Mouse (Mus musculus) limb, embryonic 14.5 days (tissue): ENCODE results near the gene Thsd7a. TPM values are rescaled to one million over a fixed set of nuclear protein-coding genes. Genes with fewer than 3 reads are reported as not detected.
A peak's percentile ranks its signal among the peaks of the same experiment; 100 is the strongest.

Source experiments
- ATAC-seq: fragments of 200-750 bp; cut with Nextera tagmentation; 2 replicates; pipeline ENCODE4 v1.8.0; 2017; ENCODE audit warnings: low read depth, moderate number of reproducible peaks, moderate TSS enrichment; ENCODE audit not compliant: low FRiP score
- DNase-seq: peaks from one replicate; pipeline ENCODE4 v3.0.0-alpha.2; 2015; ENCODE audit warnings: low spot score
- H3K27ac ChIP-seq: fragments of 300-500 bp; sonication (generic); replicated peaks from 2 replicates; pipeline ENCODE4 v1.5.1; 2014; ENCODE audit warnings: low read depth, mild to moderate bottlenecking, low read length, moderate library complexity, mixed read lengths
- H3K27me3 ChIP-seq: fragments of 300-500 bp; sonication (generic); 2 replicates; pipeline ENCODE4 v1.6.1; 2014; ENCODE audit warnings: low read length, mixed read lengths; ENCODE audit not compliant: control insufficient read depth, insufficient read depth
- H3K36me3 ChIP-seq: fragments of 300-500 bp; sonication (generic); 2 replicates; pipeline ENCODE4 v1.6.1; 2014; ENCODE audit warnings: mild to moderate bottlenecking, low read length, moderate library complexity, mixed read lengths; ENCODE audit not compliant: control insufficient read depth, insufficient read depth
- H3K4me1 ChIP-seq: fragments of 300-500 bp; sonication (generic); 2 replicates; pipeline ENCODE4 v1.6.1; 2014; ENCODE audit warnings: antibody characterized with exemption, low read length, mixed read lengths; ENCODE audit not compliant: control insufficient read depth, insufficient read depth
- H3K4me2 ChIP-seq: fragments of 300-500 bp; sonication (generic); replicated peaks from 2 replicates; pipeline ENCODE4 v1.6.1; 2014; ENCODE audit warnings: low read depth, mild to moderate bottlenecking, low read length, moderate library complexity; ENCODE audit not compliant: severe bottlenecking
- H3K4me3 ChIP-seq: fragments of 300-500 bp; sonication (generic); replicated peaks from 2 replicates; pipeline ENCODE4 v1.5.1; 2014; ENCODE audit warnings: low read length
- H3K9ac ChIP-seq: fragments of 300-500 bp; sonication (generic); 2 replicates; pipeline ENCODE4 v1.6.1; 2014; ENCODE audit warnings: mild to moderate bottlenecking, low read depth, low read length, moderate library complexity; ENCODE audit not compliant: severe bottlenecking
- H3K9me3 ChIP-seq: fragments of 300-500 bp; sonication (generic); 2 replicates; pipeline ENCODE4 v1.6.1; 2016; ENCODE audit warnings: low read length; ENCODE audit not compliant: control insufficient read depth
- POLR2A ChIP-seq: fragments of 200-500 bp; IDR thresholded peaks from 2 replicates; pipeline ENCODE4 v1.8.0; 2012; ENCODE audit warnings: inconsistent platforms, mild to moderate bottlenecking, moderate library complexity, borderline replicate concordance; ENCODE audit not compliant: insufficient read depth, insufficient read length; ENCODE audit errors: extremely low read depth
- WGBS: fragments of 180-500 bp; shearing (Covaris S2); extraction: QIAGEN DNeasy Blood & Tissue Kit; methylation state at CpG from one replicate; pipeline ENCODE4 v1.1.7; 2014; 5-methylcytosine and 5-hydroxymethylcytosine counted together
- polyA plus RNA-seq, 2 experiments: library from polyadenylated mRNA; depleted of rRNA in 1 of 2; stranded (reverse) in 1 of 2; unstranded in 1 of 2; fragments of >200 nt; fragmentation: Nextera tagmentation in 1 of 2; extraction: Ambion mirVana in 1 of 2; gene quantifications; 2 replicates each; pipeline versions ENCODE4 v1.2.1 to v1.2.3; 2012 to 2014

The Thsd7a gene
- polyA plus RNA-seq, 2 experiments: 3.0 to 5.5 TPM

DNA sequence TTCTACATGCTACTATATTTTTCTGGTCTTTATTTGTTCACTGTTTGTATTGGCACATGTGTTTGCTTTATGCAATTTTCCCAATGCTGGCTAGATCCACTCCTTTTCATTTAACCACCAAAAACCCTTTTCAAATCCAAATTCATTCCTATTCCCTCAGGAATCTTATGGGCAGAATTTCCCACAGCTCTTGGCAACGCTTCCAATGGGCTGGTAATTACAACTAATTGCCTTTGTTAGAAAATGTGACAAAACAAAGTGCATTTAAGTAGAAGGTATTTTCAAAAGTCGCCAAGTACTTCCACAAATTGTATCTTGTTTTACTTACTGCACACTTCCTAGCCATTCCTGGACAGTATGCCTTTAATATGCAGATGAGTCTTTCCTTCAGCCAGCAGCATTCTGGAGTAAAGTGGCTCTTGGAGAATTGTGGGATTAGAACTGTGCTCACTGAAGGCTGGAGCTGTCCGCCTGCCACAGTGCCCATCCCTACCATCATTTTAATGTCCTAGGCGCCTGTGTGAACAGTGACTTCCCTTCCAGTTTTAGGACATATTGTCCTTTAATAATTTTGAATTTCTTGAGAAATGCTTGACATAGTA lies 199.1 kb downstream of the Thsd7a start:
- H3K27ac ChIP-seq: no peak overlapping the region
- WGBS: 61% methylated on average over 4 of the region's 4 CpGs
- no peak overlapping the region for H3K4me3 ChIP-seq
- DNase-seq: no peak
- no peaks in the 10 kb centered on the region for H3K36me3 ChIP-seq
- ATAC-seq: no peak
- H3K4me1 ChIP-seq: peaks cover 3% of the 10 kb centered on the region; the same call in 1 of the 2 replicates
- H3K27me3 ChIP-seq: no peaks in the 10 kb centered on the region
- H3K9ac ChIP-seq: no peak overlapping the region
- H3K9me3 ChIP-seq: no peaks in the 10 kb centered on the region
- H3K4me2 ChIP-seq: no peak overlapping the region
- TF ChIP-seq POLR2A: no peak

GRCm38 (mm10) chr6:12544096-12544495 lies 205.1 kb downstream of the Thsd7a start:
- no peak for ATAC-seq
- Histone ChIP-seq H3K9me3 (no peaks in the 10 kb centered on the region), H3K9ac (no peak overlapping the region), H3K4me1 (no peaks in the 10 kb centered on the region), H3K27me3 (no peaks in the 10 kb centered on the region), H3K4me3 (no peak overlapping the region), H3K4me2 (no peak overlapping the region), H3K27ac (no peak overlapping the region), H3K36me3 (no peaks in the 10 kb centered on the region)
- no peak for DNase-seq
- 42% methylated on average over 5 of the region's 5 CpGs for WGBS
- no peak for TF ChIP-seq POLR2A

GRCm38 (mm10) chr6:12542496-12542895 lies 206.7 kb downstream of the Thsd7a start:
- H3K4me2 ChIP-seq: no peak overlapping the region
- H3K9ac ChIP-seq: no peak overlapping the region
- ATAC-seq (no peak), DNase-seq (no peak)
- no peaks in the 10 kb centered on the region for H3K9me3 ChIP-seq
- no peak for TF ChIP-seq POLR2A
- no peaks in the 10 kb centered on the region for H3K27me3 ChIP-seq
- H3K4me1 ChIP-seq: no peaks in the 10 kb centered on the region
- no peaks in the 10 kb centered on the region for H3K36me3 ChIP-seq
- WGBS: 68% methylated on average over 3 of the region's 3 CpGs
- H3K4me3 ChIP-seq: no peak overlapping the region
- no peak overlapping the region for H3K27ac ChIP-seq

- no peak overlapping the region for H3K9ac ChIP-seq
- H3K4me2 ChIP-seq: no peak overlapping the region
- DNase-seq: peak; percentile 6
- no peak for TF ChIP-seq POLR2A
- peaks cover 3% of the 10 kb centered on the region for H3K4me1 ChIP-seq
- H3K4me3 ChIP-seq: no peak overlapping the region
- H3K27me3 ChIP-seq: no peaks in the 10 kb centered on the region
- no peaks in the 10 kb centered on the region for H3K9me3 ChIP-seq
- H3K36me3 ChIP-seq: no peaks in the 10 kb centered on the region
- H3K27ac ChIP-seq: no peak overlapping the region
- no peak for ATAC-seq
These were observed 230.1 kb downstream of the Thsd7a start for GRCm38 (mm10) chr6:12519121-12519520.

DNA sequence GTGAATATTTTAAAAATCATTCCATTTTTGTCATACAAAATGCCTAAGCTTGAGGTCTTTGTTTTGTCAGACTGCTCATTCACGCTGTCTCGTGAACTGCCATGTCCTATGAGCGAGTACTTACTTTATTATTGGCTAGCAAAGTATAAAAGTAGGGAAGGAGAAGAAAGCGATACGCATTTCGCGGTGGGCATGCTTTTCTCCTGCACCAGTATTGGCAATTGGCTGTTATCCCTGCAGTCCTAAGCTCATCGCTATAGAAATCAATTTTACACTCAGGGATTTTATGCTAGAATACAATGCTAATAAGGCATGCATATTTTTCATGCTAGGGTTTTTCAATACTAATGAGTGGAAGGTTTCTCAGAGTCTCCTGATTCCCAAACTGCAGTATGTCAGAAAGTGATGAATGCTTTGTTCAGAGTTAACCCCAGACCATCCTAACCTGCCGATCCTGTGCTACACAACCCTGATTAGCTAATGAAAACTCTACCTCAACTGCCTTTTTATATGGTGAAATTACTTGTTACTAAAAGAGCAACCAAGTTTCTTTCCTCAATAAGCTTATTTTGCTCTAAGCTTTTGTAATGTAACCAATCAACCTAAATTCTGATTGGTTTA lies 230.8 kb downstream of the Thsd7a start:
- peaks cover 3% of the 10 kb centered on the region for H3K4me1 ChIP-seq
- DNase-seq (no peak), ATAC-seq (no peak)
- H3K9ac ChIP-seq: no peak overlapping the region
- no peak overlapping the region for H3K27ac ChIP-seq
- WGBS: 86% methylated on average over 9 of the region's 9 CpGs
- no peak overlapping the region for H3K4me3 ChIP-seq
- no peaks in the 10 kb centered on the region for H3K9me3 ChIP-seq
- no peaks in the 10 kb centered on the region for H3K36me3 ChIP-seq
- no peaks in the 10 kb centered on the region for H3K27me3 ChIP-seq
- H3K4me2 ChIP-seq: no peak overlapping the region
- no peak for TF ChIP-seq POLR2A
